Comparison of ENCODE assay signal across 11 mouse cellular contexts in genomic region chr13:37114324-37114723, GRCm38 (mm10).
"Had no signal": no experiment of that assay in that cellular context is flagged by ENCODE, and none has a peak within 500 bp of the region (broad histone marks: within the 10 kb centered on the region; RNA-seq: fewer than 3 reads in every experiment).

No protein-coding gene starts in this region.

- ATAC-seq: lung, postnatal 0 days; midbrain, embryonic 13.5 days had no signal

- H3K9me3 ChIP-seq: kidney, embryonic 15.5 days; limb, embryonic 10.5 days; liver, embryonic 15.5 days; midbrain, embryonic 13.5 days; neural tube, embryonic 12.5 days had no signal

- H3K27me3 ChIP-seq: kidney, embryonic 15.5 days; liver, embryonic 15.5 days; midbrain, embryonic 13.5 days; neural tube, embryonic 12.5 days had no signal

- H3K36me3 ChIP-seq: kidney, embryonic 15.5 days; limb, embryonic 10.5 days; liver, embryonic 15.5 days; midbrain, embryonic 13.5 days; neural tube, embryonic 12.5 days had no signal

- H3K9ac ChIP-seq: kidney, embryonic 15.5 days; liver, embryonic 15.5 days; midbrain, embryonic 13.5 days; neural tube, embryonic 12.5 days had no signal

- H3K4me2 ChIP-seq: kidney, embryonic 15.5 days; liver, embryonic 11.5 days; liver, embryonic 15.5 days; midbrain, embryonic 13.5 days; neural tube, embryonic 12.5 days had no signal

- DNase-seq: lung, adult 2 months; lung, postnatal 36 days had no signal

- H3K4me1 ChIP-seq: kidney, embryonic 15.5 days; liver, embryonic 15.5 days; midbrain, embryonic 13.5 days; neural tube, embryonic 12.5 days had no signal

- H3K27ac ChIP-seq: layer of hippocampus, adult 2 months; limb, embryonic 10.5 days; liver, embryonic 15.5 days; midbrain, embryonic 13.5 days; neural tube, embryonic 12.5 days; stomach, postnatal 0 days had no signal

- H3K4me3 ChIP-seq: kidney, embryonic 15.5 days; layer of hippocampus, adult 2 months; limb, embryonic 10.5 days; liver, embryonic 15.5 days; midbrain, embryonic 13.5 days; neural tube, embryonic 12.5 days had no signal
